Mouse (Mus musculus): Measurements from ENCODE around the gene Prima1.

The Prima1 gene

DNA sequence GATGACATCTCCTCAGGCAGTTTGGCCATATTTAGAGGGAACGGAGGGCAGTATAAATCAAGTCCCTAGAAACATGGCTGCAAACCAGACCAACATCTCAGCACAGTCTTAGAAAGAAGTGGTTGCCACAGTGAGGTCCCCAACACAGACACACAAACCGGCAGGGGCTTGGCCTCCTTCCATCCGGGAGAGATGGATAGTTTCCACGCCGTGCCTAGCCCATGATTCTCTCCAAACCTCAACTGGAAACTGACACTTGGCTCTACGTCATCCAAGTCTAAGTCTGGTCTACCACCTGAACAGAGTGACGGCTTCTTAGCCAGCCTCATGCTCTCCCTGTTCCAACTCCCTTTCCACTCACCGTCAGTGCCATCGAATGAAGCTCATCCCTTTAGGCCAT is 18.3 kb downstream of the Prima1 start:
- DNase-seq, result no peak

DNA sequence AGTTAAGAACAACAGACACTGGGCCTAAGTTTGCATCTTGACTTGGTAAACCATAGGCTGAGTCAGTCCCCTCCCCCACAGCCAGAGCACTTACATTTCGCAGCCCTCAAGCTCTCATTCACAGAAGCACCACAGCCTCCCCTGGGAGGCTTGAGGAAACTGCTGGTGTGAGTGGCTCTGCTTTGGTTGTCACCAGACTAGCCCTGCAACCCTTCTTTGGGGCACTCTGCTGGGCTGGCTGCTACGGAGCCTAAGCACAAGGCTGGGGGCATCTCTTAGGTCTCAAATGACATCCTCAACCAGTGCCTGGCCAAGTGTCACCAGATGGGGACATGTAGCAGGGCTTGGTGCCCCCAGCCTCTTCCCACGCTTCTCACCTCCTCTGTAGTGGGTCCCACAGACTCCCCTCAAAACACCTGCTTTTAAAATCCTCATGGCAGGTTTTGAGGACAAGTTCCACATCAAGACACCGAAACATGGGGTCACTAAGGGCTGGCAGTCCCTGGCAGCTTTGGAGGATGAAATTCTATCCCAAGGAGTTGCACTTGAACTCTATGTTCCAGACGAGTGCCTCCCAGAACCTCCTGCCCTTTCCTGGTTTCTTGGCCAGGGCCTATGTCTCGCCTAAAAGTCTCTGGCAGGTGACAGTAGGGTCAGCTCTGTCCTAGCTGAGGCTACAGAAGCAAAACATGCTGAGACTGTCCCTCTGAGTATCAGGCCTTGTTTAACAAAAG is 25.9 kb downstream of the Prima1 start:
- DNase-seq, result no peak

DNA sequence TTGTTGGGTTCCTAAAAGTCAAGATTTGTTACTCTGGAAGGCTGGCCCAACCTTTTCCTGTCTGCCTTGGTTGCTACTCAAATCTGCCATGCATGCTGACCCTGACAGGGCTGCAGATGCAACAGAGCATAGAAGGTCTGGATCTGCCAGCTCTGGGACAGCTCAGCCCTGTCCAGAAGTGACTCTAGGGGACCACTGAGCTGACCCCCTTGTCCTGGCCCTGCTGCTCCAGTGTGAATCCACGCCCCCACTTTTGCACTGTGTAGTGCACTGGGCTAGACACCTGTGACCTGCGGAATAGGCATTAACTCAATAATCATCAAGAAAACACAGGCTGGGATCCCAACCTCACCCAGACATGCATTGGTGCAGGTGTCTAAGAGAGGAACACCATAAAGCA is 27.2 kb downstream of the Prima1 start:
- no peak for DNase-seq

GRCm38 (mm10) chr12:103214270-103214669 is 27.7 kb downstream of the Prima1 start:
- no peak for DNase-seq

GRCm38 (mm10) chr12:103213591-103213990 is 28.4 kb downstream of the Prima1 start:
- DNase-seq, result no peak

GRCm38 (mm10) chr12:103211078-103211477 is 30.9 kb downstream of the Prima1 start:
- DNase-seq, result no peak

DNA sequence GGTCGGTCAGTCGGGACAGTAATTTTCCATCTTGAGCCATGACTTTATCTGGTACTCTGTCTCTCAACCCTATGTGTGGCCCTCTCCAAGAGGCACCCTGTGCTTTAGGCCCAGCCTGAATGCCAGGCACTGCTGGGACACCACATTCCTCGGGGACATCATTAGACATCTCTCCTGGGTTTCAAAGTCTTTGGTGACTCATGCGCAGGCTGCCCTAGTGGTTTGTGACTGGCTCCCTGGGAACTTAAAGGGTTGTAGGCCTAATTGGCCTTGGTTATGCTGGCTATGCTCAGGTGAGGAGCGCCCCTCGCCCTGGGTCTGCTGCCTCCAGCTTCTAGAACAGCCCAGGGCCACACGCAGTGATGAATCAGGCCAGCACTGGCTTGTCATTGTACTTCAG is 32.4 kb downstream of the Prima1 start:
- no peak for DNase-seq

GRCm38 (mm10) chr12:103205561-103205960 is 36.4 kb downstream of the Prima1 start:
- DNase-seq, result no peak

- no peak for DNase-seq
These were observed 39.1 kb downstream of the Prima1 start for GRCm38 (mm10) chr12:103202592-103203544.

DNA sequence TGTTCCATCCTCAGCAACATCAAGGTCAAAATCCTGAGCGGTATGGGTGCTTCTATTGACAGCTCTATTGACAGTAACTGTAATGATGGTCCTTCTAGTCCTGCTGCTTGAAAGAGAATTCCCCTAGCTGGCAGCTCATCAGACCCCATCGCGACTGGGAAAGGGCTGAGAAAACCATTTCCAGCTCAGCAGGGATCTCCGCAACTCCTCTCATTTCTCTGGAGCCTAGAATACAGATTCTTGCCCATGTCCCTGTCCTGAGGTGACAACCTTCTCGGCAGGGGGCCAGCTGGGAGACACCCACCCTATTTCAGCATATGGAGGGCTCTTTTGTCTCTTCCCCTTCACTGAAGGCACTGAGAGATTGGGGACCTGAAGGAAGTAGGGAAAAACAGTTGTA is 49.0 kb downstream of the Prima1 start:
- no peak for DNase-seq

DNA sequence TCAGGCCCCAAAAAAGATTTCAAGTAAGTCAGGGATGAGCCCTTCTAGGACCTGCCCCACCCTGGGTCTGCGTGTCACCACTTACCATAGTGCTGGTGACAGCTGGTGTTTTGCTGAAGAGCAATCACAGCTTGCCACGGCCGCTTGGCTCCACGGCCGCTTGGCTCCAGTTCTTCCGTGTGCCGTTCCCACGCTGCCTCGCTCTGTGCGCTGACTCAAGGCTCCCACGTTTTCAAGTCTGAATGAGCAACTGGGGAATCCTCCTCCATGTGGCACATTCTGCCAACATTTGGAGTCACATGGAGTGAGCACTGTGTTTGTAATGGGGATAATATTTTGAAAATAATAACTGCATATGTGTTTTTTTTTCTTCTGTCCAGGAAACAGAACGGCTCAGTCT is 52.2 kb downstream of the Prima1 start:
- no peak for DNase-seq

GRCm38 (mm10) chr12:103188223-103188622 is 53.7 kb downstream of the Prima1 start:
- no peak for DNase-seq

DNA sequence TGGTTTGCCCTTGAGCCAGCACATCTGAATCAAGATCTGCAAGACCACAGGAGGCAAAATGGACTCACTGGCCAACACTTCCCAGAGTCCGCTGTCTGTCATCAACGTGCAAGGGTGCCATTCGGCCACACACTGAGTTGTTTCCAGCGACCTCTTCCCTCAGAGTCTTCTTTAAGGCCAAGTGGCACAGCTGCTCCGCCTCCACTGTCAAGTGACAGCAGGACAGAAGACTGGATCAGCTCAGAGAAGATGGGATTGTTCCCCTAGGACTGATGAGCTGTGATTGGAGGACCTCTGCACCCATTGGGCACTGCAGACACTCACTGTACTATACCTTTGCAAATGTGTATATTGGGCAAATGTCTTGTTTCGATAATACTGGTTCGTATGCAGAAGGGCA is 54.9 kb downstream of the Prima1 start:
- DNase-seq, result no peak

GRCm38 (mm10) chr12:103183057-103183456 is 58.9 kb downstream of the Prima1 start:
- no peak for DNase-seq

- DNase-seq, result no peak
These were observed 73.1 kb downstream of the Prima1 start for GRCm38 (mm10) chr12:103168892-103169291.

- no peak for DNase-seq
These were observed 77.6 kb downstream of the Prima1 start for GRCm38 (mm10) chr12:103164101-103165030.

DNA sequence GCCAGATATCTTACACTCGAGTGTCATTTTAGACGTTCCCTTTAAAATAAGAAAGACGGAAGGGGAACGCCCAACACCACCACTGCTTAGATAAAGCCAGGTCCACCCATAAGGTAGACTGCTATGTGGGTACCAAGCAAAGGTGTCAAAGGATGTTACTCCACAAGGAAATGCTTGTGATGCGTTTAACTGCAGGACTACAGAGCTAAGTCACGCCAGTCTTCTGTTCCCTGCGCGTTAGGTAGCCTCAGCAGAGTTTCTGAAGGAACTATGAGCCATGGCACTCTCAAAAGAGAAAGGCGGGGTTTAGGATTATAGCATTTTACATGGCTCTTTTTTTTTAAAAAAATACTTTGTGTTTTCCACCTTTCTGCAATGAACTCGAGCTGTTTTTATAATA is 78.4 kb downstream of the Prima1 start:
- DNase-seq, result no peak

GRCm38 (mm10) chr12:103160721-103161120 is 81.2 kb downstream of the Prima1 start:
- no peak for DNase-seq

- no peak for DNase-seq
These were observed 82.9 kb downstream of the Prima1 start for GRCm38 (mm10) chr12:103159016-103159415.

- DNase-seq, result no peak
These were observed 84.6 kb downstream of the Prima1 start for GRCm38 (mm10) chr12:103157129-103157910.

DNA sequence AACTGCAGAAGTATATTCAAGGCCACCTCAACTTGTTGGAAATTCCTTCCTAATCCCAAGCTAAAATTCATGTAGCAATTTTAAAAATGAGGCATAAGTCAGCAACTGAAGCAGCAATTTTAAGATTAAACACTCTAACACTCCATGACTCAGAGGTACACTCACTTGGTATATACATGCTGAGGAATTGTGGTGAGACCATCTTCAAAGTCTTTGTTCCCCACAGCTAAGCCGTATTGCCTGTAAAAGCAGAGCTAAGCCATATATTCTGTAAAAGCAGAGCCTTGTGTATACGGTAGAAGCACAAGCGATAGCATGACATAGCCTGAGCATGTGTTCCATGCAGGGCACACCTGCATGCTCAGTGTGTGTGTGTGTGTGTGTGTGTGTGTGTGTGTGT is 86.5 kb downstream of the Prima1 start:
- DNase-seq, result no peak

GRCm38 (mm10) chr12:103154927-103155326 is 87.0 kb downstream of the Prima1 start:
- DNase-seq, result no peak

Data from thymus, postnatal 14 days (tissue).